Mouse (Mus musculus): ENCODE data around the gene Enpp4. TPM values are rescaled to one million over a fixed set of nuclear protein-coding genes. Genes with fewer than 3 reads are reported as not detected.
A peak's percentile ranks its signal among the peaks of the same experiment; 100 is the strongest.

Gene Enpp4
- polyA plus RNA-seq, 1 experiment from 2014 or later: 4.4 TPM

DNA sequence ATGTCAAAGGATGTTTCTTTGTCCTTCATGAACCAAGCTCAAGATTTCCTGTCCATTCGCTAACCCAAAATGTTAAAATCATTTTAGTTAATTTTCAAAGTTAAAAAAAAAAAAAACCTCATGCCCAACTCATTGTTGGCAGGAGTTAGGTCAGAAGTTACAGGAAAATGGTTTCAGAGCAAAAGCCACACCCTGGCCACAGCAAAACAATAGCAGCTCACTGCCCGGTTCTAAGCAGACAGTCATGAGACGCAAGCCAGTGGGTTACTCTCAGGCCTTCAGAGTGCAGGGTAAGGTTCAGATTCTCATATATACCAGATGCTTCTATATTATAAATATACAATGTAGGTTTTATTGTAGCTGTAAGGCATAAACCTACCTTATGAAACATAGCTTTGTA lies 2.7 kb upstream of the Enpp4 start:
- Histone ChIP-seq H3K9me3 (replicated peaks; ENCODE audit: control insufficient read depth, low read length) (no peaks in the 10 kb centered on the region), H3K4me1 (ENCODE audit: control insufficient read depth, insufficient read depth, low read length) (peaks cover 5% of the 10 kb centered on the region; the same call in 1 of the 2 replicates), H3K36me3 (ENCODE audit: control insufficient read depth, insufficient read depth, low read length) (no peaks in the 10 kb centered on the region), H3K27ac (ENCODE audit: low read depth, low read length) (no peak overlapping the region), H3K4me2 (ENCODE audit: low read length) (no peak overlapping the region), H3K27me3 (replicated peaks; ENCODE audit: control insufficient read depth, insufficient read depth, low read length) (no peaks in the 10 kb centered on the region), H3K4me3 (ENCODE audit: low read depth, low read length) (no peak overlapping the region), H3K9ac (ENCODE audit: low read length) (no peak overlapping the region)
- 69% methylated on average over 3 of the region's 3 CpGs for WGBS
- no peak for DNase-seq (ENCODE audit: low spot score)
- no peak for ATAC-seq

DNA sequence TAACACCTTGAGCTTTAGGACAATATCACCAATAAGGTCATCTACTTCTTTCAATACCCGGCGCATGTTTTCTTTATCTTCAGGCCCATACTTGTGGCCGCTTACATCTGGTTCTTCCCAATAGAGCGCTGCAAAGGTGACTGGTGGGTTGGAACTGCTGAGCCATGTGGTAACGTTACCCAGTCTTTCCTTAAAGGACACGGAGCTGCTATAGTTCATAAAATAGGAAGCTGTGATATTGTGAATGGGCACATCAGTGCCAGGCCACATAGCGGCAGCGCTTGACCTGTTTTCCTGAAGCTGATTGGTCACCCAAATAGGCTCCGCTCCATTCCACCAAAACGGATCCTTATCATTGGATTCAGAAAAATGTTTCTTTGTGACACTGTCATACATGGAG lies 3.6 kb downstream of the Enpp4 start:
- no peaks in the 10 kb centered on the region for H3K27me3 ChIP-seq (replicated peaks; ENCODE audit: control insufficient read depth, insufficient read depth, low read length)
- H3K4me3 ChIP-seq (ENCODE audit: low read depth, low read length): no peak overlapping the region
- H3K36me3 ChIP-seq (ENCODE audit: control insufficient read depth, insufficient read depth, low read length): no peaks in the 10 kb centered on the region
- no peak for ATAC-seq
- no peak for DNase-seq (ENCODE audit: low spot score)
- WGBS: 94% methylated on average over 10 of the region's 10 CpGs
- H3K4me1 ChIP-seq (ENCODE audit: control insufficient read depth, insufficient read depth, low read length): peaks cover 5% of the 10 kb centered on the region; the same call in 1 of the 2 replicates
- no peak overlapping the region for H3K4me2 ChIP-seq (ENCODE audit: low read length)
- no peak overlapping the region for H3K27ac ChIP-seq (ENCODE audit: low read depth, low read length)
- H3K9ac ChIP-seq (ENCODE audit: low read length): no peak overlapping the region
- H3K9me3 ChIP-seq (replicated peaks; ENCODE audit: control insufficient read depth, low read length): no peaks in the 10 kb centered on the region

- Histone ChIP-seq H3K4me1 (ENCODE audit: control insufficient read depth, insufficient read depth, low read length) (peaks cover 5% of the 10 kb centered on the region; the same call in 1 of the 2 replicates), H3K4me3 (ENCODE audit: low read depth, low read length) (no peak overlapping the region), H3K27me3 (replicated peaks; ENCODE audit: control insufficient read depth, insufficient read depth, low read length) (no peaks in the 10 kb centered on the region), H3K9ac (ENCODE audit: low read length) (no peak overlapping the region), H3K36me3 (ENCODE audit: control insufficient read depth, insufficient read depth, low read length) (no peaks in the 10 kb centered on the region), H3K27ac (ENCODE audit: low read depth, low read length) (no peak overlapping the region), H3K9me3 (replicated peaks; ENCODE audit: control insufficient read depth, low read length) (no peaks in the 10 kb centered on the region), H3K4me2 (ENCODE audit: low read length) (no peak overlapping the region)
- ATAC-seq (no peak), DNase-seq (ENCODE audit: low spot score) (no peak)
- WGBS: 84% methylated on average over 9 of the region's 9 CpGs
Measured at GRCm38 (mm10) chr17:44100906-44101305, 4.7 kb downstream of the Enpp4 start.

DNA sequence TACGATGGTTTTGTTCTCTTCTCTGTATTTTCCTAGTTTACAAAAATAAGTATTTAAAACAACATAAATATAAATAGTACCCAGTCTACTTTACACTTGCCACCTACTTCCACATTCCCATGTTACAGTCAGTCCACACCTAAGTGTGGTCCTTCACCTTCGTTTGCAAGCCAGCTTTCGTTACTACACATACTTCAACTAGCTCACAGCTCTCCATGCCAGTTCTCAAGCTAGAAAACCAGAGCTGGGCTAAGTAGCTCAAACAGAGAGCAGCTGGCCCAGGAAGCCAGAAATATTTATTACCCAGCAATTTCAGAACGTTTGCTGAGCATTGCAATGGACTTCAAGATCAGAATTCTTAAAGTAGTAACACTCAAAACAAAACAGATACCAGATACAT lies 5.1 kb downstream of the Enpp4 start:
- no peak overlapping the region for H3K4me2 ChIP-seq (ENCODE audit: low read length)
- 82% methylated on average over 4 of the region's 4 CpGs for WGBS
- H3K27ac ChIP-seq (ENCODE audit: low read depth, low read length): no peak overlapping the region
- no peak for ATAC-seq
- H3K9ac ChIP-seq (ENCODE audit: low read length): no peak overlapping the region
- H3K4me1 ChIP-seq (ENCODE audit: control insufficient read depth, insufficient read depth, low read length): peaks cover 5% of the 10 kb centered on the region; the same call in 1 of the 2 replicates
- no peaks in the 10 kb centered on the region for H3K36me3 ChIP-seq (ENCODE audit: control insufficient read depth, insufficient read depth, low read length)
- no peaks in the 10 kb centered on the region for H3K9me3 ChIP-seq (replicated peaks; ENCODE audit: control insufficient read depth, low read length)
- DNase-seq (ENCODE audit: low spot score): no peak
- H3K27me3 ChIP-seq (replicated peaks; ENCODE audit: control insufficient read depth, insufficient read depth, low read length): no peaks in the 10 kb centered on the region
- no peak overlapping the region for H3K4me3 ChIP-seq (ENCODE audit: low read depth, low read length)

DNA sequence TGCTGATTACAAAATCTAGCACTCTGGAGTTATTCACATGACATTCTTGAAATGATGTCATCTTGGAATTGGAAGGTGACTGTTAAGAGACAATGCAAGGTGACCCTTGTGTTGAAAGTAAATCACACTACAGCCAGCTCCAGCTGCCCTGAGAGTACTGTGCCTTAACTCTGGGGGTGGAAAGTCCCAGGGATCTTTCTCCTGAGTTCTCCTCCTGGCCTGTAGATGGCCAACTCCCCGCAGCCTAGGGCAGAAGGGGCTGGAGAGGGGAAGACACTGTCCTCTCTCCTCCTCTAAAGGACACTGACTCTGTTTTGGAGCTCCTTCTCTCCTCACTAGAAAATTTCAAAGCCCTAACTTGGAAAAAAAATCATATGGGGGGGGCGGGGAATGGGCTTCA lies 14.1 kb downstream of the Enpp4 start:
- no peak overlapping the region for H3K4me3 ChIP-seq (ENCODE audit: low read depth, low read length)
- WGBS: 49% methylated on average over 2 of the region's 2 CpGs
- H3K4me1 ChIP-seq (ENCODE audit: control insufficient read depth, insufficient read depth, low read length): no peaks in the 10 kb centered on the region
- H3K4me2 ChIP-seq (ENCODE audit: low read length): no peak overlapping the region
- H3K27ac ChIP-seq (ENCODE audit: low read depth, low read length): no peak overlapping the region
- DNase-seq (ENCODE audit: low spot score): no peak
- no peak overlapping the region for H3K9ac ChIP-seq (ENCODE audit: low read length)
- H3K27me3 ChIP-seq (replicated peaks; ENCODE audit: control insufficient read depth, insufficient read depth, low read length): no peaks in the 10 kb centered on the region
- ATAC-seq: no peak
- H3K36me3 ChIP-seq (ENCODE audit: control insufficient read depth, insufficient read depth, low read length): no peaks in the 10 kb centered on the region
- H3K9me3 ChIP-seq (replicated peaks; ENCODE audit: control insufficient read depth, low read length): no peaks in the 10 kb centered on the region

GRCm38 (mm10) chr17:44090916-44091315 lies 14.7 kb downstream of the Enpp4 start:
- ATAC-seq (no peak), DNase-seq (ENCODE audit: low spot score) (no peak)
- no peak overlapping the region for H3K4me3 ChIP-seq (ENCODE audit: low read depth, low read length)
- peaks cover 4% of the 10 kb centered on the region; the same call in 1 of the 2 replicates for H3K36me3 ChIP-seq (ENCODE audit: control insufficient read depth, insufficient read depth, low read length)
- no peak overlapping the region for H3K27ac ChIP-seq (ENCODE audit: low read depth, low read length)
- H3K4me2 ChIP-seq (ENCODE audit: low read length): no peak overlapping the region
- WGBS: 76% methylated on average over 2 of the region's 2 CpGs
- H3K9ac ChIP-seq (ENCODE audit: low read length): no peak overlapping the region
- H3K4me1 ChIP-seq (ENCODE audit: control insufficient read depth, insufficient read depth, low read length): no peaks in the 10 kb centered on the region
- no peaks in the 10 kb centered on the region for H3K9me3 ChIP-seq (replicated peaks; ENCODE audit: control insufficient read depth, low read length)
- H3K27me3 ChIP-seq (replicated peaks; ENCODE audit: control insufficient read depth, insufficient read depth, low read length): no peaks in the 10 kb centered on the region

DNA sequence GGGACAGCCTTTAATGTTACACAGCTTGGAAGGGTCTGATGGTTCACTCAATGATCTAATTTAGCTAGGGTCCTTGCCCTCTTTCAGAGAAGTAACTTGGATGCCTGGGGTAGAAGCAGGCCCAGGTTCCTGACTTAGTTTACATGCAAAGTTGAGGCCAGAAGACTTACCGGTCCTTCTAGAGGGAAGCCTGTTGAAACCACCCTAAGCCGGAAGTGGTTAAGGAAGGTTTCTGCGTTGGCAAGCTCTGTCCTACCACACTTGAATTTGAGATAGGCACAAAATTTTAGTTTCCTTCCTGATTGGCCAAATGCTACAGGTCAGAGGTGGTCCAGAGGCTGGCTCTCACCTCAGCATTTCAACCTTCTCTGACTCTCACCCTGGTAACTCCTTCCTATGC lies 17.4 kb downstream of the Enpp4 start:
- peaks cover 19% of the 10 kb centered on the region for H3K36me3 ChIP-seq (ENCODE audit: control insufficient read depth, insufficient read depth, low read length)

GRCm38 (mm10) chr17:44083156-44083555 lies 22.5 kb downstream of the Enpp4 start:
- Histone ChIP-seq H3K9ac (ENCODE audit: low read length) (no peak overlapping the region), H3K36me3 (ENCODE audit: control insufficient read depth, insufficient read depth, low read length) (peaks cover 22% of the 10 kb centered on the region), H3K27me3 (replicated peaks; ENCODE audit: control insufficient read depth, insufficient read depth, low read length) (no peaks in the 10 kb centered on the region), H3K4me3 (ENCODE audit: low read depth, low read length) (no peak overlapping the region), H3K4me2 (ENCODE audit: low read length) (no peak overlapping the region), H3K4me1 (ENCODE audit: control insufficient read depth, insufficient read depth, low read length) (peaks cover 15% of the 10 kb centered on the region; the same call in 1 of the 2 replicates), H3K9me3 (replicated peaks; ENCODE audit: control insufficient read depth, low read length) (no peaks in the 10 kb centered on the region), H3K27ac (ENCODE audit: low read depth, low read length) (no peak overlapping the region)
- 96% methylated on average over 4 of the region's 4 CpGs for WGBS
- DNase-seq (ENCODE audit: low spot score) (no peak), ATAC-seq (no peak)

More for the DNA sequence above, 17.4 kb downstream of the Enpp4 start:
- WGBS: 94% methylated on average over 3 of the region's 3 CpGs
- no peak overlapping the region for H3K9ac ChIP-seq (ENCODE audit: low read length)
- H3K4me3 ChIP-seq (ENCODE audit: low read depth, low read length): no peak overlapping the region
- no peak overlapping the region for H3K27ac ChIP-seq (ENCODE audit: low read depth, low read length)
- DNase-seq (ENCODE audit: low spot score) (no peak), ATAC-seq (no peak)
- H3K9me3 ChIP-seq (replicated peaks; ENCODE audit: control insufficient read depth, low read length): no peaks in the 10 kb centered on the region
- H3K4me2 ChIP-seq (ENCODE audit: low read length): no peak overlapping the region
- H3K4me1 ChIP-seq (ENCODE audit: control insufficient read depth, insufficient read depth, low read length): no peaks in the 10 kb centered on the region
- no peaks in the 10 kb centered on the region for H3K27me3 ChIP-seq (replicated peaks; ENCODE audit: control insufficient read depth, insufficient read depth, low read length)

DNA sequence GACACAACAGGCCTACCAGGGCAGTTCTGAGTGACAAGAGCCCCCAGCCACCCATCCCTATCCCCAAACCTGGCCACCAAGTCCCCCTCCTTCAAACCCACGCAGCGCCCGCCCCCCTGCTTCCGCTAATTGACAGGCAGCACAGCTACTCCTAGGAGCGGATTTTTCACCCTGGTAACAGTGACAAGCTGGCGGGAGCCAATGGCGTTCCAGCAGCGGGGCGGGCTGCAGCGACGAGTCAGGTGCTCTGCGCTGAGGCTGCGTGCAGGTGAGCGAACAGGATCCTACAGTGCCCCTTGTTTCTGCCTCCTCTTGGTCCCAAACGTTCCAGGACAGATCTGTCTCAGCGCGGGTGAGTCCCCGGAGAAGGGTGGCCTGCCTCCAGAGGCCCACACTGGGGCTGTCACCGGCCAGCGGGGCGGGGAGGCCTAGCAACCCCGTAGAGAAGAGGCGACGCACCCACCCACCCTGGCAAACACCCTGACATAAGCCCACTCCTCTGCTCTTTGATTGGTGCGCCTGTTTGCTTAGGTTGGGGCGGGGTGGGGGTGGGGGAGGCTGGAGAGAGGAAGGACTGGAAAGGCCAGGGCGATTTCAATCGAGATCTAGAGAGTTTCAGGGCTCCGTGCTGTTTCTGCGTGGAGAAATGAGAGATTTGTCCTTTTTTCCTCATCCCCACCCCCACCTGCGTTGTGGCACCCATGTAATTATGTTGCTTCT lies 26.8 kb downstream of the Enpp4 start, which contains the start of gene Enpp5:
Gene Enpp5, plus strand, starts transcription at position 183 of the 720 bp plus-strand sequence.
- Histone ChIP-seq H3K4me2 (ENCODE audit: low read length) (peak within 1 kb of the TSS; percentile 60), H3K4me1 (ENCODE audit: control insufficient read depth, insufficient read depth, low read length) (peaks cover 15% of the 10 kb centered on the region; the same call in 1 of the 2 replicates), H3K27ac (ENCODE audit: low read depth, low read length) (peak within 1 kb of the TSS; percentile 81), H3K9me3 (replicated peaks; ENCODE audit: control insufficient read depth, low read length) (no peaks in the 10 kb centered on the region), H3K4me3 (ENCODE audit: low read depth, low read length) (peak within 1 kb of the TSS; percentile 41), H3K9ac (ENCODE audit: low read length) (peak within 1 kb of the TSS; percentile 71), H3K36me3 (ENCODE audit: control insufficient read depth, insufficient read depth, low read length) (peaks cover 7% of the 10 kb centered on the region), H3K27me3 (replicated peaks; ENCODE audit: control insufficient read depth, insufficient read depth, low read length) (no peaks in the 10 kb centered on the region)
- DNase-seq (ENCODE audit: low spot score): peak; percentile 95
- ATAC-seq: peak; percentile 99
- WGBS: under 1% methylated on average over 31 of the region's 31 CpGs

Data from forebrain, embryonic 14.5 days (tissue).